Mouse (Mus musculus) limb, embryonic 10.5 days (tissue): ENCODE results near the gene Dpysl5. TPM values are rescaled to one million over a fixed set of nuclear protein-coding genes. Genes with fewer than 3 reads are reported as not detected.

Experiments used
- DNase-seq: peaks from one replicate; pipeline ENCODE4 v3.0.0-alpha.2; 2017; ENCODE audit warnings: low spot score
- H3K27ac ChIP-seq: fragments of 300-500 bp; sonication (generic); 2 replicates; pipeline ENCODE4 v1.5.1; 2016; ENCODE audit warnings: mild to moderate bottlenecking
- H3K27me3 ChIP-seq: fragments of 300-500 bp; sonication (generic); 2 replicates; pipeline ENCODE4 v1.6.1; 2016; ENCODE audit warnings: low read depth, mild to moderate bottlenecking; ENCODE audit not compliant: poor library complexity, severe bottlenecking
- H3K36me3 ChIP-seq: fragments of 300-500 bp; sonication (generic); 2 replicates; pipeline ENCODE4 v1.6.1; 2016; ENCODE audit warnings: mild to moderate bottlenecking, moderate library complexity
- H3K4me1 ChIP-seq: fragments of 300-500 bp; sonication (generic); 2 replicates; pipeline ENCODE4 v1.6.1; 2016
- H3K4me3 ChIP-seq: fragments of 300-500 bp; sonication (generic); 2 replicates; pipeline ENCODE4 v1.5.1; 2016; ENCODE audit warnings: mild to moderate bottlenecking, moderate library complexity
- H3K9me3 ChIP-seq: fragments of 300-500 bp; sonication (generic); replicated peaks from 2 replicates; pipeline ENCODE4 v1.6.1; 2016; ENCODE audit warnings: mild to moderate bottlenecking
- WGBS: fragments of 180-500 bp; shearing (Covaris S2); methylation state at CpG from one replicate; pipeline ENCODE4 v1.1.7; 2016; 5-methylcytosine and 5-hydroxymethylcytosine counted together
- polyA plus RNA-seq: library from polyadenylated mRNA; unstranded; fragments of >200 nt; fragmentation: Nextera tagmentation; extraction: Ambion mirVana; gene quantifications from 2 replicates; pipeline ENCODE4 v1.2.1, GENCODE M21; 2016

Dpysl5 gene
- polyA plus RNA-seq, 1 experiment from 2014 or later, result 4.9 TPM

DNA sequence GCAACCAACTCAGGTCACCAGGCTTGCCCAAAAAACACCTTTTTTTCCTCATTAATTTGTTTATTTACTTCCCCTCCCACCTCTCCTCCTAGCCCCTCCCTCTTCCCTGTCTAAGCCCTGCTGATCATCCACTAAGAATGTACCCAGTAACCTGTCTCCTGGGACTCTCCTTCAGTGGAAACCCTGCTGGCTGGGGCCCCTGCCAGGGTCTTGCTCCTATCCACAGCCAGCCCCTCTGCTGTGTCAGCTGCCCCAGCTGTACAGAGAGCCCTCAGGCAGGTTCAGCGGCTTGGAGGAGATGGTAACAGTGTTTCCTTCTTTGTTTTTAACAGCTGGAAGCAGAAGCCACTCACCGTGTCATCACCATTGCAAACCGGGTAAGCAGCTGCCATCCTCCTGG is 69.8 kb downstream of the Dpysl5 start:
- Histone ChIP-seq H3K27me3 (no peaks in the 10 kb centered on the region), H3K36me3 (no peaks in the 10 kb centered on the region), H3K27ac (no peak overlapping the region), H3K9me3 (no peaks in the 10 kb centered on the region), H3K4me3 (no peak overlapping the region), H3K4me1 (no peaks in the 10 kb centered on the region)
- 90% methylated on average over 3 of the region's 3 CpGs for WGBS
- DNase-seq, result no peak

DNA sequence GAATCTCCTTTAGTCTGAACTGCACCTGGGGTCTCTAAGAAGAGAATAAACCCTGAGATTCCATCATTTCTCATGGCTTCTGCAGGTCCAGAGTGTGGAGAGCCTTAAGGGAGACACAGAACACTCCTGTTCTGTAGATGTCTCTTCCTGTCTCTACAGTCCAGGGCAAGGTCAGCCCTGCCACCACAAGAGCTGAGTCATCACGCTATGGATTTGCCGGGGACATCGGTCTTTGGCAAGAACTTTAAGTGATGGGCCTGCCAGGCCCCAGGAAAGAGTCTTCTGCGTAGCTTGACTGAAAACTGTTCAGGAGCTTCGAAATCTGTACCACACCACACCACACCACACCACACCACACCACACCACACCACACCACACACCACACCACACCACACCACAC is 76.0 kb downstream of the Dpysl5 start:
- 94% methylated on average over 5 of the region's 5 CpGs for WGBS
- no peaks in the 10 kb centered on the region for H3K9me3 ChIP-seq

DNA sequence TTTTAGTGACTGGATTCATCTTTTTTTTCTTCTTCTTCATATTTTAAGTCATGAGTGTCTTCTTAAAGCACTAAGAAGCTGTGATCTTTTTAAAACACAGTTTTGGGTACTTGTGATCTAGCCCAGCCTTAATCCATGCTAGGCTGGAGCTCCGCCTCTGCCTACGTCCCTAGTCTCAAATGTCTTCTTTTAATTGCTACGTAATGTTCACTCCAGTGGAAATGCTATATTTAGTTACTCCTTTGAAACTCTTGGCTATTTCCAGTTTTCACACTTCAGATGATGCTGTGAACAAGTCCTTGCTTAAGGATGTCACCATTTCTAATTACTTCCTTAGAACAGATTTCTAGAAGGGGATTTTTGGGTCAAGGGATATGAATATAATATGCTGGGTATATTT is 78.7 kb downstream of the Dpysl5 start:
- Histone ChIP-seq H3K4me3 (no peak overlapping the region), H3K9me3 (no peaks in the 10 kb centered on the region), H3K36me3 (no peaks in the 10 kb centered on the region), H3K4me1 (no peaks in the 10 kb centered on the region), H3K27ac (no peak overlapping the region), H3K27me3 (no peaks in the 10 kb centered on the region)
- no peak for DNase-seq
- 95% methylated on average over 3 of the region's 3 CpGs for WGBS

More for the DNA sequence above, 76.0 kb downstream of the Dpysl5 start:
- no peaks in the 10 kb centered on the region for H3K27me3 ChIP-seq
- no peaks in the 10 kb centered on the region for H3K4me1 ChIP-seq
- no peak for DNase-seq
- H3K27ac ChIP-seq, result no peak overlapping the region
- H3K36me3 ChIP-seq, result no peaks in the 10 kb centered on the region
- no peak overlapping the region for H3K4me3 ChIP-seq

DNA sequence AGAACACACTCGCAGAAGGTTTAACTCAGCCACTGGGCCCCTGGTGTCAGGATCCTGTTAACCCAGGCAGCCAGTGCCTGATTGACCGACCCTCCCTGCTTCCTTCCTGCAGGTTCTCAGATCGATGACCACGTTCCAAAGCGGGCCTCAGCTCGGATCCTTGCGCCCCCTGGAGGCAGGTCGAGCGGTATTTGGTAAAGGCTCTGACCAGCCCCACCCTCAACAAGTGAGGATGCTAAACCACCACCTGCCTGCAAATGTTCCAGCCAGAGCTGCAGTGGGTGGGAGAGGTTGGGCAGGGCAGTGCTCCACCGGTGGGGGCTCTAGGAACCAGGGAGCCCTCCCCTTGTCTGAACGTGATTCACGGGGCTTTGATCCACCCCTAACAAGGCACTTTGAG is 84.8 kb downstream of the Dpysl5 start:
- DNase-seq, result peak; percentile 92
- Histone ChIP-seq H3K4me1 (peaks cover 12% of the 10 kb centered on the region; the same call in 1 of the 2 replicates), H3K27me3 (no peaks in the 10 kb centered on the region), H3K9me3 (no peaks in the 10 kb centered on the region), H3K4me3 (no peak overlapping the region), H3K27ac (no peak overlapping the region), H3K36me3 (no peaks in the 10 kb centered on the region)
- WGBS, result 16% methylated on average over 12 of the region's 12 CpGs

DNA sequence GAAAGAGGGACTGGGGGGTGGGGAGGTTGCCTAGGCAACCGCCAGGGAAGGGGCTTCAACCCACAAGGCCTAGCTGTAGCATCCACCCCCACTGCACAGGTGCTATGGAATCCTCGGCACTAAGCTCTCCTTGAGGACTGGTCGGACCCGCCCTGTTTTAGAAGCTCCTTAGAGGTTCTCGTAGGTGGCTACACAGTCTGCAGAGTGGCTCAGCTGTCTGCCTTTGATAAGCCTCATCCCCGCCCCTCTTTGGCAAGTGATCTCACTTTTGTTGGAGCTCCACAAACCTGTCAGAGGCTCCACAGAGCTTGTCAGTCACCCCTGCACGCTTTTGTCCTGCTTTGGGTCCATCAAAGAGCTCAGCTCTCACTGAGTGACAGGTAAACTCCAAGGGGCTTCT is 86.1 kb downstream of the Dpysl5 start:
- H3K4me3 ChIP-seq, result no peak overlapping the region
- no peaks in the 10 kb centered on the region for H3K36me3 ChIP-seq
- H3K4me1 ChIP-seq, result peaks cover 12% of the 10 kb centered on the region; the same call in 1 of the 2 replicates
- no peak overlapping the region for H3K27ac ChIP-seq
- 74% methylated on average over 7 of the region's 7 CpGs for WGBS
- H3K27me3 ChIP-seq, result no peaks in the 10 kb centered on the region
- no peaks in the 10 kb centered on the region for H3K9me3 ChIP-seq
- DNase-seq, result no peak

DNA sequence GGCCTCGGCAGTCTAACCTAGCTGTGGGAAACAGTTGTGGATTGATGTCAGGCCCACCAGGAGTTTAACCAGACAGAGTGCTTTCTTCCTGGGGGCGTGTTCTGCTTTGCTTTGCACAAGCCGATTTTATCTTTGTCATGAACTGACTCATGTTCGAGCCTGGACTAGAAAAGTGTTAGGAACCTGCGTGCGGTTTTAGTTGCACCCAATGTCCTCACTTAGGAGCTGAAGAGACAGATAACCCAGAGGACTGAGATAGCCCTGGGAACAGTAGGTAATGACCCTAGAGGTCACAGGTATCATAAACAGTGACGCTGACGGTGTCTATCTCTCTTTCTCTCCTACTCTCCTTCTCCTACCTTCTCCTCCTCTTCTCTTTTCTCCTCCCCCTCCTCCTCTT is 86.6 kb downstream of the Dpysl5 start:
- Histone ChIP-seq H3K9me3 (no peaks in the 10 kb centered on the region), H3K4me3 (no peak overlapping the region), H3K27me3 (no peaks in the 10 kb centered on the region), H3K36me3 (no peaks in the 10 kb centered on the region), H3K4me1 (peaks cover 12% of the 10 kb centered on the region; the same call in 1 of the 2 replicates), H3K27ac (no peak overlapping the region)
- DNase-seq, result no peak
- WGBS, result 82% methylated on average over 8 of the region's 8 CpGs

DNA sequence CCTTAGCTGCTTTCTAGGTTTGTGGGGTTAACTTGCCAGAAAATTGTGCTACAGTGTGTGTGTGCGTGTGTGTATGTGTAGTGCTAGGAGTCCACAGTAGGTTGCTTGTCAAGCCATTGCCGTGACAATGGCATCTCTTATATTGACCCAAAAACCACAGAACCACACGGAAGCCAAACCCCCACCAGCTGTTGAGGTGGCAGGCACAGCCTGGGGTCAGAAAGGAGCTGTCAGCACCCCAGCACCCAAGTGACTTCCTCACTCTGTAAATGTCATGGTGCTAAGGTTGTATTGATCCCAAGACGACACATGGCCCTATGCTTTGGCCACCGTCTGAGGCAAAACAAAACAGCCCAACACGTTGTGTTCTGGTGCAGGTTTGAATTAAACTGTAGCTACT is 87.6 kb downstream of the Dpysl5 start:
- Histone ChIP-seq H3K9me3 (no peaks in the 10 kb centered on the region), H3K27ac (no peak overlapping the region), H3K4me1 (peaks cover 12% of the 10 kb centered on the region; the same call in 1 of the 2 replicates), H3K27me3 (no peaks in the 10 kb centered on the region), H3K4me3 (no peak overlapping the region), H3K36me3 (no peaks in the 10 kb centered on the region)
- 88% methylated on average over 6 of the region's 6 CpGs for WGBS
- no peak for DNase-seq

DNA sequence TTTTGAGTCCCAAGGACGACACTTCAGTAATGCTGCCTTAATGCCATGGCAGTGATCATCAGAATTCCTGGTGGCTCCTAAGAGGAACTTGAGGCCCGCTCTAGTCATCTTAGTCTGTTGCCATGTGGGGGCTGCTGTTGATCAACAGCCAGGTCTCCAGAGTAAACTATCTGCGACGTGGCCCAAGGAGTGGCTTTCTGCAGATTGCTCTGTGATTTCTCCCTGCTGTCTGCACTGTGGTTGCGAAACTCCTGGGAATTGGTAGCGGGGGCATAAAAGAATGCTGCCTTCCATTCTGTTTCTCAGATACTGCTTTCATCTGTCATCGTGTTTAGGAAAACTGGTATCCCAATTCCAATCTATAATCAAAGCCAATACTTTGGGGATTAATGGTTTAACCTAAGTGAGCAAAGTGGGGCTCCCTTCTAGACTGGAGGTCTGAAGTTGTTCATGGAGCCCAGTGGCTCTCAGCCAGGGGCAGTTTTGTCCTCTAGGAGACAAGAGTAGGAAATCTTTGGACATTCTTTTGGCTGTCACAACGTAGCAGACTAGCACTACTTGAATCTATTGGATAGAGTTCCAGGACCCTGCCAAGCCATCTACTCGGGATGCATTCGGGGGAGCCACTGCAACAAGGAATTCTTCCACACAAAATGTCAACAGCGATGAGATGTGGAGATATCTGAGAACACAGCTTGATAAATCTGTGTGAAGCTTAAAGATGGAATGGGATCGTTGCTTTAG is 91.5 kb downstream of the Dpysl5 start:
- DNase-seq, result no peak
- Histone ChIP-seq H3K36me3 (no peaks in the 10 kb centered on the region), H3K27ac (no peak overlapping the region), H3K4me3 (no peak overlapping the region), H3K9me3 (no peaks in the 10 kb centered on the region), H3K27me3 (no peaks in the 10 kb centered on the region), H3K4me1 (no peaks in the 10 kb centered on the region)
- WGBS, result 83% methylated on average over 12 of the region's 12 CpGs

DNA sequence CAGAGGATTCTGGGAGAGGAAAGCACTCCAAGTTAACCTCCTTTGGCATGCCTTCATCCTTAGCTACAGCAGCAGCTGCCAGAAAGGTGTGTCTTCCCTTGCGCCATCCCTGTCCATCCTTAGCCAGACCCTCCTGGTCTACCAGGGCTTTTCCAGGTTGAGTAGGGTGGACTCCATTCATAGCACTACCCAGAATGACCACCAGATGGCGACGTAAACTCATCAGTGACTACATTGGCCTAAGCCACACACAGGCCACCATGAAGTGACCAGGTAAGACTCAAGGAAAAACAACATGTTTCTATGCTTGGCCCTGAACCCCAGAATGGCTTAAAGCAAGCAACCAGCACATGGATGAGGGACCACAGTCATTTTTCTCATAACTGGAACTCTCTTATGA is 94.7 kb downstream of the Dpysl5 start:
- Histone ChIP-seq H3K9me3 (no peaks in the 10 kb centered on the region), H3K36me3 (no peaks in the 10 kb centered on the region), H3K4me3 (no peak overlapping the region), H3K27me3 (no peaks in the 10 kb centered on the region), H3K27ac (no peak overlapping the region), H3K4me1 (no peaks in the 10 kb centered on the region)
- peak; percentile 93 for DNase-seq
- WGBS, result 10% methylated on average over 3 of the region's 3 CpGs

DNA sequence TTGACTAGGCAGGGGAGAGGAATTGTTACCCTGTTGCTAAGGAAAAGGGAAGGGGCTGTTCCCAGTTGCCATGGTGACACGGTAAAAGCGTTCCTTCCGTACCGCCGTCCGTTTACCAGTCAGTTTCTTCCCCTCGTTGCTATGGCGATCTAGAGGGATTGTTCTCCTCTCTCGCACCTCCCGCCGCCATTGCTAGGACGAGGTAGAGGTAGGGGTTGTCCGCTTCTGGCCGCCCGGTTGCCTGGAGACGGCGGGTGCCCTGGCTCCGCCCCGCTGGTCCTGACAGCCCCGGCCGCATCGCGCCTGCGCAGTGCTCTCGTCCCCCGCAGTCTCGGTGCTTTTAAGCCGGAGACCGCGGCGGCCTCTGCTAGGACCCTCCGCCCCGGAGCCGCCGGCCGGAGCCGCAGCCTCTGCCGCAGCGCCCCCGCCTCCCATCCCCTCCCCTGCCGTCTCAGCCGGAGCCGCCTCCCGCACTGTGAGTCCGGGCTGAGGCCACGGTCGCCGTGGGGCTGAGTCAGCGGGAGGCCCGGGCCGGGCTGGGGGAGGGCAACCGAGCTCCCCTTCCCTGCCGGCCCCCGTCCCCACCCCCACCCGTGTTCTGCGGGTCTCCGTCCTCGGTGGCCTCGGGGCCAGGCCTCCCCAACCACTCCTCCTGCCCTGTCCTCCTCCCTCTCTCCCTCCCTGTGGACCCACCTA is 103.2 kb downstream of the Dpysl5 start, which contains the start of gene Mapre3:
TSS of gene Mapre3 (plus strand) at position 218 of the 696 bp plus-strand sequence.
- H3K27me3 ChIP-seq, result peaks cover 8% of the 10 kb centered on the region
- peaks cover 19% of the 10 kb centered on the region for H3K4me1 ChIP-seq
- no peaks in the 10 kb centered on the region for H3K36me3 ChIP-seq
- H3K27ac ChIP-seq, result peak within 1 kb of the TSS; percentile 92
- H3K9me3 ChIP-seq, result no peaks in the 10 kb centered on the region
- H3K4me3 ChIP-seq, result peak within 1 kb of the TSS; percentile 97
- WGBS, result under 1% methylated on average over 51 of the region's 59 CpGs
- peak; percentile 96 for DNase-seq

DNA sequence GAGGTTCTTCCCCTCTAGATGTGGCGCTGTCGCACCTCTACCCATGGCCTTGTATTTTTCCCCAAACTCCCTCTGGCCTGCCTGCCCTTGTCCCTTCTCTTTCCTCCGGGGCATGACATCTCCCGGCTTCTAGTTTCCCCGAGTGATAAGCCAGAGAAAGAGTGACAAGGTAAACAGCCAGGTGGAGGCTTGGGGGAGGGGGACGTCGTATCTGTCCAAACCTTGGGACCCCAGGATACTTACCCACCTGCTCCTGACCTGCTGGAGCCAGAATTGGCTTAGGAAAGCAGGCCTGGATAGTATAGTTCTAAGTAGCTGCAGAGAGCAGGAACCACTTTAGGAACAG is 103.7 kb downstream of the Dpysl5 start:
- peak; percentile 34 for DNase-seq
- H3K4me1 ChIP-seq, result peaks cover 19% of the 10 kb centered on the region
- 3% methylated on average over 7 of the region's 7 CpGs for WGBS
- no peaks in the 10 kb centered on the region for H3K9me3 ChIP-seq
- H3K4me3 ChIP-seq, result peak overlapping the region; percentile 97
- H3K27me3 ChIP-seq, result peaks cover 8% of the 10 kb centered on the region
- H3K36me3 ChIP-seq, result no peaks in the 10 kb centered on the region
- peak overlapping the region; percentile 92 for H3K27ac ChIP-seq

DNA sequence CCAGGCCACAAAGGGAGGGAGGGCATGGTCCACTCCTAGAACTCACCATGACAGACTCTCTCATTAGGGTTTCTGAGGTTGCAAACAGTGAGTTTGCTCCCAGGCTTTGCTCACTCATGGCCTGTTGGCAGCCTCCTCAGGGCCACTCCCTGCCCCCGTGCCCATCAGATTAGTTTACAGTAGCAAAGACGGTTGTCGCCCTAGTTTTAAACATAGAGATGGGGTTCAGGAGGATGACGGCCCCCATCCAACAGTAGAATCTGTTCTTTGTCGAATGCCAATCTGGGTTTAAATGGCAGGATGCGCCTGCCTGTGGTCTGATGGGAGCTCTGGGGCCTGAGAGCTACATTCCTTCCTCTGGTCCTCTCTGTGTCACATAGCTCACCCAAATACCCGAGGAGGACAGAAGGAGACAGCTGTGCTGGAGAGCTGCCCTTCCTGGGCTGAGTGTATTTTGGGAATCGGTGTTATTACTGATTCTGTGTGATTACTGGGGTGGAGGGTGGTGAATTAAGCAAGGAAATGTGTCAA is 105.0 kb downstream of the Dpysl5 start:
- H3K36me3 ChIP-seq, result no peaks in the 10 kb centered on the region
- peaks cover 8% of the 10 kb centered on the region for H3K27me3 ChIP-seq
- H3K4me3 ChIP-seq, result no peak overlapping the region
- no peaks in the 10 kb centered on the region for H3K9me3 ChIP-seq
- H3K27ac ChIP-seq, result no peak overlapping the region
- DNase-seq, result no peak
- WGBS, result 72% methylated on average over 8 of the region's 8 CpGs
- peaks cover 19% of the 10 kb centered on the region for H3K4me1 ChIP-seq

DNA sequence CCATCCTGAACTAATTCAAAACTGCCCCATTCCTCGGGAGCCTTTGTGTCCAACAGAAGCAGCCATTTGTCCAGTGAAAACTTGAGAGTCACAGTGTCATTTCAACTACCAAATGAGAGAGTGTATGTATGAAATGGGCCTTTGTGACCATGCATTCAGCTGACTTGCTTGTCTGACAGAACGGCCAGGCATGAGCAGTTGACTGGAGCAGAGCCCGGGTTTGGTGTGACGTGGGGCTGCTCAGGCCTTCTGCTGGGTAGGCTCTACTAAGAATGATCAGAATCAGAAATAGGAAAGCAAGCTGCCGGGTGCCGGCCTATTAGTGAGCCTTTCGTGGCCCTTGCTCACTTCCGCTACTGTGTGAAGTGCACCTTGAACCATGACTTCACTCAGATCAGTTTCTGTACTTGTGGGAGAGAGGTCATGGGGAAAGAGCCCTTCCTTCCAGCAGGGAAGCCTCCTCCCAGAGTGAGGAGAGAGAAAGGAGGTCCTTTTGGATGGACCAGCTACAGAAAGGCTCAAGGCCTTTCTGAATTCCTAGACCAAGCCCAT is 107.5 kb downstream of the Dpysl5 start:
- no peak overlapping the region for H3K4me3 ChIP-seq
- H3K4me1 ChIP-seq, result peaks cover 17% of the 10 kb centered on the region
- no peaks in the 10 kb centered on the region for H3K36me3 ChIP-seq
- WGBS, result 93% methylated on average over 8 of the region's 8 CpGs
- DNase-seq, result no peak
- no peak overlapping the region for H3K27ac ChIP-seq
- H3K27me3 ChIP-seq, result no peaks in the 10 kb centered on the region
- no peaks in the 10 kb centered on the region for H3K9me3 ChIP-seq
